Mouse (Mus musculus): ENCODE measurements around the gene Olfr1000.

GRCm38 (mm10) chr2:85611803-85612202 is at the start of gene Olfr1000:
- TF ChIP-seq CTCF (IDR thresholded peaks at IDR 0.05; ENCODE audit: borderline replicate concordance, extremely low read depth, insufficient read depth, insufficient read length) (no peak), POLR2A (IDR thresholded peaks at IDR 0.05; ENCODE audit: borderline replicate concordance, extremely low read depth, insufficient read depth, insufficient read length, poor library complexity, severe bottlenecking) (no peak)

All from brain, embryonic 14.5 days (tissue).